Mouse (Mus musculus): ENCODE results near the gene Bag6. TPM values are rescaled to one million over a fixed set of nuclear protein-coding genes. Genes with fewer than 3 reads are reported as not detected.

Gene Bag6
- polyA plus RNA-seq, 1 experiment = 202 TPM

DNA sequence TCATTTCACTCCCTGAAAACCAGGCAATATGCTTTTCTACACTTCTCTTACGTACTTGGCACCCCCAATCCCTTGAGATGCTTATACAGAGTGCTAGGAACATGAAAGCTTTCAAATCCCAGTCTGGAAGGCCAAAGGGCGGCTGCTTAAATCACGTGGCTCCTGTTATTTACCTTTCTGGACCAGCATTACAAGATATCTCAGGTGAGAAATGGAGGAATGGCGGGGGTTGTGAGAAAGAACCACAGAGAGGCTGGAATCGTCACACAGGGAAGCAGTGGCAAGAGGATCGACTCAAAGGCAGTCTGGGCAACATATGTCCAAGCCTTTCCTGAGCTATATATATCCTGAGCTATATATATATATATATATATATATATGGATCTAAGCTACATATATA lies 9.4 kb upstream of the Bag6 start:
- H3K79me3 ChIP-seq (ENCODE audit: low read depth) = peaks cover 40% of the 10 kb centered on the region
- peaks cover 56% of the 10 kb centered on the region for H3K79me2 ChIP-seq (ENCODE audit: control insufficient read depth, insufficient read depth)
- H3ac ChIP-seq (ENCODE audit: control insufficient read depth, insufficient read length, low read depth) = no peak overlapping the region
- peaks cover 12% of the 10 kb centered on the region for H3K36me3 ChIP-seq (ENCODE audit: control insufficient read depth, insufficient read depth)
- peak overlapping the region; percentile 53 for H3K4me3 ChIP-seq (ENCODE audit: insufficient read depth, poor library complexity, severe bottlenecking)
- H3K27me3 ChIP-seq (ENCODE audit: control insufficient read depth, insufficient read depth, insufficient read length) = no peaks in the 10 kb centered on the region
- TF ChIP-seq USF1 (IDR thresholded peaks at IDR 0.05; ENCODE audit: low read depth) (no peak), MYOD1 (IDR thresholded peaks at IDR 0.05; ENCODE audit: control insufficient read depth, insufficient read length, low read depth) (no peak), CTCF (IDR thresholded peaks at IDR 0.05; ENCODE audit: control insufficient read depth, insufficient read depth, insufficient read length) (no peak), CEBPB (IDR thresholded peaks at IDR 0.05; ENCODE audit: low read depth) (no peak), MAX (IDR thresholded peaks at IDR 0.05) (no peak), MYOG (IDR thresholded peaks at IDR 0.05; ENCODE audit: control insufficient read depth, extremely low read depth, insufficient read length) (no peak)

GRCm38 (mm10) chr17:35126206-35126611 lies 8.8 kb upstream of the Bag6 start, which contains the start of gene D17H6S53E:
Gene D17H6S53E (plus strand): TSS chr17:35126373.
- Histone ChIP-seq H3K79me2 (ENCODE audit: control insufficient read depth, insufficient read depth) (peaks cover 51% of the 10 kb centered on the region), H3K4me3 (ENCODE audit: insufficient read depth, poor library complexity, severe bottlenecking) (peak within 1 kb of the TSS; percentile 53), H3K79me3 (ENCODE audit: low read depth) (peaks cover 36% of the 10 kb centered on the region), H3K27me3 (ENCODE audit: control insufficient read depth, insufficient read depth, insufficient read length) (no peaks in the 10 kb centered on the region), H3K36me3 (ENCODE audit: control insufficient read depth, insufficient read depth) (peaks cover 12% of the 10 kb centered on the region), H3ac (ENCODE audit: control insufficient read depth, insufficient read length, low read depth) (peak within 1 kb of the TSS; percentile 91)
- no peak for TF ChIP-seq USF1 (IDR thresholded peaks at IDR 0.05; ENCODE audit: low read depth)
- no peak for TF ChIP-seq MYOG (IDR thresholded peaks at IDR 0.05; ENCODE audit: control insufficient read depth, extremely low read depth, insufficient read length)
- no peak for TF ChIP-seq CEBPB (IDR thresholded peaks at IDR 0.05; ENCODE audit: low read depth)
- TF ChIP-seq CTCF (IDR thresholded peaks at IDR 0.05; ENCODE audit: control insufficient read depth, insufficient read depth, insufficient read length) = no peak
- TF ChIP-seq MAX (IDR thresholded peaks at IDR 0.05) = no peak
- no peak for TF ChIP-seq MYOD1 (IDR thresholded peaks at IDR 0.05; ENCODE audit: control insufficient read depth, insufficient read length, low read depth)
- TF ChIP-seq FOSL1 (IDR thresholded peaks at IDR 0.05; ENCODE audit: insufficient read depth, low read length, poor library complexity, severe bottlenecking) = no peak

GRCm38 (mm10) chr17:35127017-35127416 lies 8.0 kb upstream of the Bag6 start:
- H3K79me3 ChIP-seq (ENCODE audit: low read depth) = peaks cover 31% of the 10 kb centered on the region
- H3K27me3 ChIP-seq (ENCODE audit: control insufficient read depth, insufficient read depth, insufficient read length) = no peaks in the 10 kb centered on the region
- peak overlapping the region; percentile 91 for H3ac ChIP-seq (ENCODE audit: control insufficient read depth, insufficient read length, low read depth)
- peaks cover 12% of the 10 kb centered on the region for H3K36me3 ChIP-seq (ENCODE audit: control insufficient read depth, insufficient read depth)
- TF ChIP-seq CTCF (IDR thresholded peaks at IDR 0.05; ENCODE audit: control insufficient read depth, insufficient read depth, insufficient read length) = no peak
- no peak for TF ChIP-seq MYOG (IDR thresholded peaks at IDR 0.05; ENCODE audit: control insufficient read depth, extremely low read depth, insufficient read length)
- no peak for TF ChIP-seq USF1 (IDR thresholded peaks at IDR 0.05; ENCODE audit: low read depth)
- no peak for TF ChIP-seq CEBPB (IDR thresholded peaks at IDR 0.05; ENCODE audit: low read depth)
- TF ChIP-seq MYOD1 (IDR thresholded peaks at IDR 0.05; ENCODE audit: control insufficient read depth, insufficient read length, low read depth) = no peak
- TF ChIP-seq MAX (IDR thresholded peaks at IDR 0.05) = no peak
- TF ChIP-seq FOSL1 (IDR thresholded peaks at IDR 0.05; ENCODE audit: insufficient read depth, low read length, poor library complexity, severe bottlenecking) = no peak
- H3K4me3 ChIP-seq (ENCODE audit: insufficient read depth, poor library complexity, severe bottlenecking) = peak overlapping the region; percentile 53
- H3K79me2 ChIP-seq (ENCODE audit: control insufficient read depth, insufficient read depth) = peaks cover 45% of the 10 kb centered on the region

GRCm38 (mm10) chr17:35128996-35129395 lies 6.0 kb upstream of the Bag6 start:
- peaks cover 34% of the 10 kb centered on the region for H3K79me2 ChIP-seq (ENCODE audit: control insufficient read depth, insufficient read depth)
- H3ac ChIP-seq (ENCODE audit: control insufficient read depth, insufficient read length, low read depth) = no peak overlapping the region
- no peak overlapping the region for H3K4me3 ChIP-seq (ENCODE audit: insufficient read depth, poor library complexity, severe bottlenecking)
- H3K27me3 ChIP-seq (ENCODE audit: control insufficient read depth, insufficient read depth, insufficient read length) = no peaks in the 10 kb centered on the region
- H3K36me3 ChIP-seq (ENCODE audit: control insufficient read depth, insufficient read depth) = peaks cover 6% of the 10 kb centered on the region
- H3K79me3 ChIP-seq (ENCODE audit: low read depth) = peaks cover 21% of the 10 kb centered on the region
- TF ChIP-seq CEBPB (IDR thresholded peaks at IDR 0.05; ENCODE audit: low read depth) (no peak), CTCF (IDR thresholded peaks at IDR 0.05; ENCODE audit: control insufficient read depth, insufficient read depth, insufficient read length) (no peak), MYOD1 (IDR thresholded peaks at IDR 0.05; ENCODE audit: control insufficient read depth, insufficient read length, low read depth) (no peak), MAX (IDR thresholded peaks at IDR 0.05) (no peak), FOSL1 (IDR thresholded peaks at IDR 0.05; ENCODE audit: insufficient read depth, low read length, poor library complexity, severe bottlenecking) (no peak), USF1 (IDR thresholded peaks at IDR 0.05; ENCODE audit: low read depth) (no peak)

- Histone ChIP-seq H3K27me3 (ENCODE audit: control insufficient read depth, insufficient read depth, insufficient read length) (no peaks in the 10 kb centered on the region), H3K79me2 (ENCODE audit: control insufficient read depth, insufficient read depth) (peaks cover 40% of the 10 kb centered on the region), H3ac (ENCODE audit: control insufficient read depth, insufficient read length, low read depth) (no peak overlapping the region), H3K36me3 (ENCODE audit: control insufficient read depth, insufficient read depth) (peaks cover 5% of the 10 kb centered on the region), H3K4me3 (ENCODE audit: insufficient read depth, poor library complexity, severe bottlenecking) (no peak overlapping the region), H3K79me3 (ENCODE audit: low read depth) (peaks cover 23% of the 10 kb centered on the region)
- TF ChIP-seq MAX (IDR thresholded peaks at IDR 0.05) = no peak
- no peak for TF ChIP-seq CTCF (IDR thresholded peaks at IDR 0.05; ENCODE audit: control insufficient read depth, insufficient read depth, insufficient read length)
- no peak for TF ChIP-seq USF1 (IDR thresholded peaks at IDR 0.05; ENCODE audit: low read depth)
- TF ChIP-seq CEBPB (IDR thresholded peaks at IDR 0.05; ENCODE audit: low read depth) = no peak
- TF ChIP-seq MYOD1 (IDR thresholded peaks at IDR 0.05; ENCODE audit: control insufficient read depth, insufficient read length, low read depth) = no peak
- TF ChIP-seq MYOG (IDR thresholded peaks at IDR 0.05; ENCODE audit: control insufficient read depth, extremely low read depth, insufficient read length) = no peak
- TF ChIP-seq FOSL1 (IDR thresholded peaks at IDR 0.05; ENCODE audit: insufficient read depth, low read length, poor library complexity, severe bottlenecking) = no peak
Measured at GRCm38 (mm10) chr17:35131038-35131437, 3.9 kb upstream of the Bag6 start.
